Mouse (Mus musculus): ENCODE measurements around the gene Astl. TPM values are rescaled to one million over a fixed set of nuclear protein-coding genes. Genes with fewer than 3 reads are reported as not detected.
A peak's percentile ranks its signal among the peaks of the same experiment; 100 is the strongest.

Astl gene
- polyA plus RNA-seq, 1 experiment = not detected

GRCm38 (mm10) chr2:127335767-127336496 lies 2.5 kb upstream of the Astl start, which contains the start of gene Dusp2:
Gene Dusp2, plus strand, starts transcription at chr2:127336159.
- H3K4me1 ChIP-seq (ENCODE audit: control insufficient read depth, insufficient read depth, low read length) = no peaks in the 10 kb centered on the region
- TF ChIP-seq POLR2A (IDR thresholded peaks at IDR 0.05; ENCODE audit: borderline replicate concordance, extremely low read depth, low read depth, low read length) = peak; percentile 80
- TF ChIP-seq CTCF (IDR thresholded peaks at IDR 0.05; ENCODE audit: insufficient read depth, low read length) = no peak
- peak within 1 kb of the TSS; percentile 58 for H3K4me3 ChIP-seq (replicated peaks; ENCODE audit: extremely low read depth, low read depth, low read length)
- WGBS = 1% methylated on average over 73 of the region's 76 CpGs
- DNase-seq = peak; percentile 57

GRCm38 (mm10) chr2:127336497-127336832 lies 2.0 kb upstream of the Astl start:
- DNase-seq = no peak
- WGBS = 3% methylated on average over 33 of the region's 33 CpGs
- TF ChIP-seq POLR2A (IDR thresholded peaks at IDR 0.05; ENCODE audit: borderline replicate concordance, extremely low read depth, low read depth, low read length) (no peak), CTCF (IDR thresholded peaks at IDR 0.05; ENCODE audit: insufficient read depth, low read length) (no peak)
- Histone ChIP-seq H3K4me1 (ENCODE audit: control insufficient read depth, insufficient read depth, low read length) (no peaks in the 10 kb centered on the region), H3K4me3 (replicated peaks; ENCODE audit: extremely low read depth, low read depth, low read length) (peak overlapping the region; percentile 58)

- DNase-seq = no peak
- no peak for TF ChIP-seq CTCF (IDR thresholded peaks at IDR 0.05; ENCODE audit: insufficient read depth, low read length)
- Histone ChIP-seq H3K4me1 (ENCODE audit: control insufficient read depth, insufficient read depth, low read length) (no peaks in the 10 kb centered on the region), H3K4me3 (replicated peaks; ENCODE audit: extremely low read depth, low read depth, low read length) (peak overlapping the region; percentile 58)
- 42% methylated on average over 5 of the region's 5 CpGs for WGBS
Observed at GRCm38 (mm10) chr2:127336885-127337284, 1.6 kb upstream of the Astl start.

GRCm38 (mm10) chr2:127337531-127337930 lies 908 bp upstream of the Astl start:
- no peak for TF ChIP-seq POLR2A (IDR thresholded peaks at IDR 0.05; ENCODE audit: borderline replicate concordance, extremely low read depth, low read depth, low read length)
- no peak for TF ChIP-seq CTCF (IDR thresholded peaks at IDR 0.05; ENCODE audit: insufficient read depth, low read length)
- no peaks in the 10 kb centered on the region for H3K4me1 ChIP-seq (ENCODE audit: control insufficient read depth, insufficient read depth, low read length)
- whole genome bisulfite sequencing = 60% methylated on average over 11 of the region's 11 CpGs
- H3K4me3 ChIP-seq (replicated peaks; ENCODE audit: extremely low read depth, low read depth, low read length) = peak overlapping the region; percentile 44
- no peak for DNase-seq

- WGBS = 57% methylated on average over 7 of the region's 7 CpGs
Observed at GRCm38 (mm10) chr2:127338012-127338411, 427 bp upstream of the Astl start.

GRCm38 (mm10) chr2:127338833-127339232 lies 394 bp downstream of the Astl start:
- DNase-seq = no peak
- Histone ChIP-seq H3K4me3 (replicated peaks; ENCODE audit: extremely low read depth, low read depth, low read length) (no peak overlapping the region), H3K4me1 (ENCODE audit: control insufficient read depth, insufficient read depth, low read length) (no peaks in the 10 kb centered on the region)
- TF ChIP-seq POLR2A (IDR thresholded peaks at IDR 0.05; ENCODE audit: borderline replicate concordance, extremely low read depth, low read depth, low read length) = no peak
- TF ChIP-seq CTCF (IDR thresholded peaks at IDR 0.05; ENCODE audit: insufficient read depth, low read length) = no peak
- WGBS = 63% methylated on average over 4 of the region's 4 CpGs

More at GRCm38 (mm10) chr2:127338012-127338411, 427 bp upstream of the Astl start:
- Histone ChIP-seq H3K4me3 (replicated peaks; ENCODE audit: extremely low read depth, low read depth, low read length) (no peak overlapping the region), H3K4me1 (ENCODE audit: control insufficient read depth, insufficient read depth, low read length) (no peaks in the 10 kb centered on the region)
- TF ChIP-seq POLR2A (IDR thresholded peaks at IDR 0.05; ENCODE audit: borderline replicate concordance, extremely low read depth, low read depth, low read length) (no peak), CTCF (IDR thresholded peaks at IDR 0.05; ENCODE audit: insufficient read depth, low read length) (no peak)
- DNase-seq = no peak

GRCm38 (mm10) chr2:127339262-127339661 lies 823 bp downstream of the Astl start:
- no peak for DNase-seq
- TF ChIP-seq CTCF (IDR thresholded peaks at IDR 0.05; ENCODE audit: insufficient read depth, low read length) (no peak), POLR2A (IDR thresholded peaks at IDR 0.05; ENCODE audit: borderline replicate concordance, extremely low read depth, low read depth, low read length) (no peak)
- H3K4me1 ChIP-seq (ENCODE audit: control insufficient read depth, insufficient read depth, low read length) = no peaks in the 10 kb centered on the region
- H3K4me3 ChIP-seq (replicated peaks; ENCODE audit: extremely low read depth, low read depth, low read length) = no peak overlapping the region
- WGBS = 74% methylated on average over 6 of the region's 6 CpGs

- TF ChIP-seq CTCF (IDR thresholded peaks at IDR 0.05; ENCODE audit: insufficient read depth, low read length) = peak; percentile 88
- TF ChIP-seq POLR2A (IDR thresholded peaks at IDR 0.05; ENCODE audit: borderline replicate concordance, extremely low read depth, low read depth, low read length) = no peak
- 5% methylated on average over 3 of the region's 3 CpGs for whole genome bisulfite sequencing
- Histone ChIP-seq H3K4me3 (replicated peaks; ENCODE audit: extremely low read depth, low read depth, low read length) (no peak overlapping the region), H3K4me1 (ENCODE audit: control insufficient read depth, insufficient read depth, low read length) (no peaks in the 10 kb centered on the region)
- peak; percentile 47 for DNase-seq
Observed at GRCm38 (mm10) chr2:127341159-127341558, 2.7 kb downstream of the Astl start.

GRCm38 (mm10) chr2:127346334-127346733 lies 7.9 kb downstream of the Astl start:
- 59% methylated on average over 1 of the region's 1 CpGs for WGBS
- Histone ChIP-seq H3K4me3 (replicated peaks; ENCODE audit: extremely low read depth, low read depth, low read length) (no peak overlapping the region), H3K4me1 (ENCODE audit: control insufficient read depth, insufficient read depth, low read length) (no peaks in the 10 kb centered on the region)
- DNase-seq = no peak
- TF ChIP-seq CTCF (IDR thresholded peaks at IDR 0.05; ENCODE audit: insufficient read depth, low read length) (no peak; the same call in 1 of the 2 replicates), POLR2A (IDR thresholded peaks at IDR 0.05; ENCODE audit: borderline replicate concordance, extremely low read depth, low read depth, low read length) (no peak)

Measured in lung, adult 2 months (tissue).